Mouse (Mus musculus) spleen, postnatal 10 days (tissue): ENCODE measurements at regions not wholly inside any gene's neighbourhood (a gene's known extent, or its start where the extent isn't known, plus 50 kb on each side); places are given as distances from the start of the nearest gene placed in this dataset.
A peak's percentile ranks its signal among the peaks of the same experiment; 100 is the strongest.

ENCODE experiments used
- DNase-seq, 2 experiments: peaks; one replicate each; pipeline ENCODE4 v3.0.0; 2021 to 2022; ENCODE audit warnings: low spot score in 2 of 2

DNA sequence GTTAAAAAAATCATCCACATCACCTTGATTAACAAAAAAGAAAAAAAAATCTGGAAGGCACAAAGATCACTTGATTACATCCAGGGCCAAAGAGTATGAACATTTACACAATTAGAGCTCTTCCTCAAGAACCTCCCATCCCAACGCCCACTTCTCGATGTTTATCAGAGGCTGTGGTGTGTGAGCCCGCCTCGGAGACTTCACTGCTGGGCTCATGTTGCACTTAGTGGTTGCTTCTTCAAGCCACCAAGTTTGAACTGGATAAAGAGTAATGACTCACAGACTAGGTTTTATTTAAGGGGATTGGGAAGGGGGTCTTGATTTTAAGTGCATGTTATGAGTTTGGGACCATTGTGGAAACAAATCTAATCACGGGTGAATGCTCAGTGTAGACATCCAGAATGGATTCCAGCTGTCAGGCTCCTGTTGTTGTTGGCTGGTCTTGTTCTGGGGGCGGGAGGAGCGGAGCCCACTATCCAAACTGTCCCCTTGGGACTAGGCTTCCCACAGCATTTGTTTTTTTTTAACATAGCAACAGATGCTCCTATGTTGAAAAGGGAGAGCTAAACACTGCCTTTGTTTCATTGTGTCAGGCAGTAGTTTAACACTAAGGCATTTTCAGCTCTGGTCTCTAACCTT, 98.6 kb upstream of the Nfe2l3 start:
- no peak for DNase-seq

DNA sequence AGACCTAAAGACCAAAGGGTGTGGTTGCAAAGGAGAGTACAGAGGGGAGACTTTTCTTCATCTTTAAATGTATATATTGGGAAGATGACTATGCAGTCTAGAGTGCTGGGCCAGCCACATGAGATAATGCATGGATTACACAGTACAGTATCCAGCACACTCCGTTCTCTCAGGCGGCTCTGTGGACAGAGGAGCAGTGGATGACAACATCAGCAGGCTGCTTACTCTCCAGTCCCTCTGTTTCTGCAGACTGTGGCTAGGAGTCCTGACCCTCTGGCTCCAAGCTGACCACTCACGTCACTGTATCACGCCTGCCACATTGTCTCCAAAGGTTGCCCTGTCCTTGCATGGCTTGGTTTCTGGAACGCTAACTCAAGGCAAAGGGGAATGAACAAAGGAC, 97.2 kb upstream of the Nfe2l3 start:
- DNase-seq = no peak

DNA sequence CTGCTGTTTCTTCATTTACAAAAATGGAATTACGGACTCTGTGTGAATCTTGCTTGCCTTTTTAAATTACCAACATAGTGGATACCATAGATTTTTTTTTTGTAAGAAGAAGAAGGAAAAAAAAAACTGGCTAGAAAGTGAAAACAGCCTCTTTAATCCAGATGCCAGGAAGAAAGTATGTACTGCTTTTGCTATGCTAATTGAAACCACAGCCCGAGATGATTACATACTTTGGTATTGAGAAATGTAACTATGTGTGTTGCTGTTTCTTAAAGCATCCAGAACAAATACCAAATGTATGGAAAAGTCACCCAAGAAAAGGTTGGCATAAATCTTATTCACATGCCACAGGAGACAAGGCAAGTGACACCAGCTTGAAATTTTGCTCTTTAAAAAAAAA, 93.2 kb upstream of the Nfe2l3 start:
- DNase-seq = no peak

DNA sequence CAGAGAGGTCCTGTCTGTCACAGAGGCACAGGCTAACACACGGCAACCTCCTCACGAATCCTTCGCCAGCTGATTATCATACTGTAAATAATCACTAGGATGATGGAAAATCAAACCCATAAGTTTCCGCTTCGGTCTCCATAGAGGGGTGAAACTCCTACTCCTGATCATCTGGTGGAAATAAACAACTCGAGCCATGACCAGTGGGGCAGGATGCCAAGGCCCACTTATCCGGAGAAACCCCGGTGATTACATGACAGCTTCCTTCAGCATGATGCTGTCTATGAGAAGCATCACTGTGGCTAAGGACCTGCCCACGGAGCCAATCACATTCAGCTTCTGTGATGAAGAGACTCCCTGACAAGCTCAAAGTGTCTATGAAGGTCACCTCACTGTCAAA, 84.7 kb upstream of the Nfe2l3 start:
- DNase-seq = no peak

DNA sequence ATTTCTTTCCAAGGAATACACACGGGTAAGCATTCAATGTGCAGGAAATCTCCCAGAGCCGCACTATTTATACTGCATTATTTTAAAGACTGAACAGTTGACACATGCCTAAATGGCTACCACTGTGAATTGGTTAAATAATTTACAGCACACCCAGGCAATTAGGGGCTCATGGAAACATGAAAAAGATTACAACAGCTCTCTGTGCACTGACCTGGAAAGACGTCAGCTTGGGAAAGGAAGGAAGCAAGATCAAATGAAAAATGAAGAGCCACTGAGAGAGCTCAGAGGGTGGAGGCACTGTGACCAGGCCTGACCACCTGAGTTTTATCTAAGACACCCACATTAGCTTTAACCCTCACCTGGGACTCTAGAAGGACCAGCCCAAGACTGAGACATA, 82.7 kb upstream of the Nfe2l3 start:
- DNase-seq = no peak

DNA sequence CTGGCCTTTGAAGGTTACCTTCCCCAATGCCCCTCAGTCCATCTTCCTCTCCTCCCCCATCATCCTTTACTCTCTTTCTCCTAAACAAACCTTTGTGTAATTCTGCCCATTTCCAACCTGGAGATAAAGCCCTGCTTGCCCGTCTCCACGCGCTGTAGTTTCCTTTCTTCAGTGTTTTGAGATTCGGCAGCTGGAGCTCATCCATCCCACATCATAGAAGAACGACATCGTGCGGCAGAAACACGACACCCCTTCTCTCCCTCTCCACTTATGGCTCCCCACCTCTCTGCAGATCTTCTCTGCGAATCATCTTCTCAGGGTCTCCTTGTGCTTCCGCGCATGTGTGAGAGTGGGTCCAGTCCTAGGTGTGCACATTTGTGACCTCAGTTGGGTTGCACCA, 77.4 kb upstream of the Nfe2l3 start:
- no peak for DNase-seq

DNA sequence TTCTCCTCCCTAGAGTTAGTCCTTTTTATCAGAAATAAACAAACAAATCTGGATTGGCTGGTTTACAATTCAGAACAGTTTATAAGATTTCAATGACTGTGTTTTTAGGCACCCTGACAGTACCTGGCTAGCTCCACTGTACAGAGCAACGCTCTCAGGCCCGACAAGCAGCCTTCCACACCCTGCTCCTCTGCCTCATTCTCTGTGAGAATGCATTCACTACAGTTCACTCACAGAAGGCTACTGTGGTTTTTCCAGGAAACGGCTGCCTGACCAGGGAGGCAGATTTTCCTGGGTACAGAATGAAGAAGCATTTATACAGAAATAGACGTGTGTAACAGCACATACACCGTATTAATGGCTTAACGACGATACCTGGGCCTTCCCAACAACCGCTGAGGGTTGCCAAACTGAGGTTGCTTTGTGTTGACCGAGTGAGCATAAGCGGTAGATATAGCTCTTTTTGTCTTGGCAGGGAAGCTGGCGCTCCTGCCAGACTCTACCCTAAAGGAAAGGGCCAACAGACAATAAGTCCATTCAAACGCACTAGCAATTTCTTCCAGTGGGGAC, 70.8 kb upstream of the Nfe2l3 start:
- DNase-seq = no peak

DNA sequence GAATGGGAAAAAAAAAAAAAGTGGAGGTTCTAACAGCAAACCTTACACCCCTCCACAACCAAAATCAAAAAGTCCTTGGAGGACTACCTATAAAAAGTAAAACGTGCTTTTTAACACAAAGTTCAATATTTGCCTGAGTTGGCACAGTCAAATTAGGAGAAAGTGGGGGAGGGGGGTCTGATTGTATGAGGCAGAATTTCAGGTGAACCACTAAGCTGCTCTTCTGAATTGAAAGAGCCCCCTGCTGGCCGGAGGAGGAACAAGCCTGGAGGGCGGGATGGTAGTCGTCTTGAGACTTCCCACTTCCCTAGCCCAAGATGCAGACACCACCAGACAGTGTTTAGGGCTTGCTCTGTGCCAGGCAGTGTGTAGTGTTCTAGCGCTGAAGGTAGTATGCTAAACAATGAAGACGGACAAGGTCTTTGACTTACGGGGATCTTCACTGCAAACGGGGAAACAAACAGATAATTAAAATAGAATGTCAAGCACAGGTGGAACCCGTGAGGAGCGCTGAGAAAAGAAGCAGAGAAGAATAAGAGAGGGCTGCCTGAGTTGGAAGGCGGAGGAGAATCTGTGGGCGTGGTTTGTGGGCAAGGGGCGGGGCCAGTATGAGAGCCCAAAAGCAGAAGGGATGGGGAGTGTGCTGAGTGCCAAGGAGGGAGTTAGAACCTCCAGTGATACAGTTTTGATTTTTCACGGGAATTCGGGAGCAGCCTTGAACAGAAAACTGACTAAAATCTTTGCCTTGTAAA, 69.8 kb upstream of the Nfe2l3 start:
- peak; percentile 53 to 83 for DNase-seq

DNA sequence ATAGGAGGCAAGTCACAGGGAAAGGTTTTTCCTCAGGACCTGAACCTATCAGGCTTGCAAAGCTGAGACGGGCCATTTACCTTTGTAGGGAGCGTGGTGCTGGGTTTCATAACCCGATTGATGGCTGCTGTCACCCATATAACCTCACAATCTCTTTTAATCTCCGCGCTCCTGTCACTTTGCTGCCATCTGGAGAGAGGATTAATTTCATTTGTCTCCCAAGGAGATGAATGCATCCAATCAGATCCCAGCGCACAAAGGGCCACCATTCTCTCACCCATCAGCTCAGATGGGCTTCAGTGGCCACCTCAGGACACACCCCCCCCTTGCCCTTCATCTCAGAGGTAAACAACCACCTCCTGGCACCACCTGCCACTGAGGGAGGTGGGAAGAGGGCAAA, 67.7 kb upstream of the Nfe2l3 start:
- DNase-seq = no peak

DNA sequence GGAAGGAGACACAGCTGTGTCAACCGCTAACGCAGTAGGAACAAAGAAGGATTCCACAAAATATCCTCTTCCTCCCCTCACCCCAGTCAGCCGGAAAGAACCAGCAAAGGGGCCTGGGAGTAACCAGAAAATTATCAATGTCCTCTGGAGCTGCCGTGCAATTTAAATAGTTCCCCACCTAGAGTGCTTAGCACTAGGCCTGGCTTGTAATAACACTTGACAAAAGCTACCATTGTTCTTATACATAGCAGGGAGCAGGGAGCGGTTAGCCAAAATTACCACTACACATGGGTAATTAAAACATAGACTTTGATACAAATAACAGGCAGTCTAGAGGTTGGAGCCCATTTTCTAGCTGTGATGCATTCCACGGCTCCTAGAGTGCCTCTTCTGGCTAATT, 62.7 kb upstream of the Nfe2l3 start:
- no peak for DNase-seq

DNA sequence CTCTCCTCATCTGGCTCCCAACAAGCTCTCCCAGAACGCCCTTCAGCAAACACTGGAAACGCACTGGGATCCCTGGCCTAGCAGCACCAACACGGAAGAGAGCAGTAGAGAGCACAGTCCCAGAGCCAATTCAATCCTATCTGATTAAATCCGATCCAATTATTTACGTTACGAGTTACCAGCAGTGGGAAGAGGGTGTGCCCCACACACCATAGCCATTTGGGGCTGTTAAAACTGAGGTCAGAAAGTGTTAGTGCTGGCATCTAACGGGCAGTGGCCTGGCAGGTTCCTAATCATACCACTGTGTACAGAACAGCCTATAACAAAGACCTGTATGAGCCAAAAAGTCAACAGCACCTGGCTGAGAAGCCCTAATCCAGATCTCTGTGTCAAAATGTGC, 60.1 kb upstream of the Nfe2l3 start:
- DNase-seq = no peak

DNA sequence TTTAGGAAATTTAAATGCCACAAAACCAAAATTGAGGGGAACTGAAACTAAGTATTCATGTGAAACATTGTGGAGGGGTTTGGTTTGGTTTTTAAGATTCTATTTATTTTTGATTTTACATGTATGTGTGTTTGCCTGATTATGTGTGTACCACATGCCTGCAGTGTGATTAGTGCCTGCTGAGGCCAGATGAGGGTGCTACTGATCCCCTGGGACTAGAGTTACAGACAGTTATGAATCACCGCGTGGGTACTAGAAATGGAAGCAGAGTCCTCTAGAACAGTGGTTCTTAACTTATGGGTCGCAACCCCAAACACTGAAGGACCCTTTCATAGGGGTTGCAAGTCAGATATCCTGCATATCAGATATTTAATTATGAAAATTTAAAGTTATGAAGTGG, 54.0 kb upstream of the Nfe2l3 start:
- DNase-seq = peak in 1 of 2 experiments; percentile 20

DNA sequence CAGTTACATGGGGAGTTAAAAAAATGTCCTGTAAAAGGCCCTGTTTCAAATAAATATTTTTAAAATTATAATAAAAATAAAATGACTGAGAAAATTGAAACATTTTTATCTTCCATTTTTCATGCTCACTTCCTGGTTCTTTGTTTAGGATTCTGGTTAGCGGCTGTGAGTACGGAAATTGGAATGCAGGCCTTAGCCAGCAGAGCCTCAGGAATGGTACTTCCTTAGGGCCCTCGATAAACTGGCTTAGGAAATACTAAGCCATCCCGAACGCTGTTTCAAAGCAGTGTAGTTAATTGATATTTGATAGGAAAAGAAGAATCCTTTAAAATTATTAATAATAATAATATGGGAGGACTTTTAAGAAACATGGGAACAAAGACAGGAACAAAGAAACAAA, 53.4 kb upstream of the Nfe2l3 start:
- DNase-seq = no peak

DNA sequence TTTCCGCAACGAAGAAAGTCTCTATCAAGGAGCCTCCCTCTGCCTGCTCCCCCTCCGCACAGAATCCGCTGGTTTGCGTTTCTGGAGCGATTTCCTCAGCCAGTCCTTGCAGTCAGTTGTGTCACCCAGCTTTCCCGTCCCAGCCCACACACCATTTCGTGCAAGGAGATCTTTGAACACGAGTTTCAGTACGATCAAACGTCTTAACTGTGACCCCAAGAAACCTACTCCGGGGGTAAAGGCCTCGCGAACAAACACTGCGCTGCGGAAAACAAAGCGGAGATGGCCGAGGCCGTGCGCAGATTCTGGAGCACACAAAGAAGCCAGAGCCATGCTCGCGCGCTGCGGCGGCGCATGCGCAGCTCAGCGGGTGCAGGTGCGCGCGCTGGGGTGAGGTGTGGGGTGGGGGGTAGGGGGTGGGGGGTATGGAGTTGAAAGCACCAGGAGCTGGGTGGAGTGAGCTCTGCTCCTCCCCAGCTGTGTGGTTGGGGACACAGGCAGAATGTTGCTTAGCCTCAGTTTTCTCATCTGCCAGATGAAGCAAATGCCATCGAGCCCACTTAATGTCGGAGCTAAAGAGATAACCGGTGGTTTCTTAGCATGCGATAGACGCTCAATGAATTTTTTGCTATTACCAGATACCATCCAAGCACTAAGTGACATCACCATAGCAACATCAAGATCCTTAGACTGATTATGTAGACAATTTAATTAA, 52.8 kb upstream of the Nfe2l3 start:
- DNase-seq = peak in 1 of 2 experiments; percentile 26

DNA sequence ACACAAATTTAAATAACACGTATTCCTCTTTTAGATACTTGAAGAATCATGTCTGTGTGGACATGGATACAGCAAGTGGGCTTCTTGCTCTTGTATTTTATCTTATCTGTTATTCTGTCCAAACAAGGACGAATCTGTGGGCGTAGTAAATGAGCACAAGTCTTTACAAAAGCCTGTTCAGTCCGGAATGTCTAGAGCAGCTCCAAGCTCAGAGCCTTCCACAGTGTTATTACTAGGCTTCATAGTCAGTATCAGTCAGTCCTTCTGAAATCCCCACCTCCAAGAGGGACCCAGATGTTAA, 52.2 kb upstream of the Nfe2l3 start:
- DNase-seq = no peak

DNA sequence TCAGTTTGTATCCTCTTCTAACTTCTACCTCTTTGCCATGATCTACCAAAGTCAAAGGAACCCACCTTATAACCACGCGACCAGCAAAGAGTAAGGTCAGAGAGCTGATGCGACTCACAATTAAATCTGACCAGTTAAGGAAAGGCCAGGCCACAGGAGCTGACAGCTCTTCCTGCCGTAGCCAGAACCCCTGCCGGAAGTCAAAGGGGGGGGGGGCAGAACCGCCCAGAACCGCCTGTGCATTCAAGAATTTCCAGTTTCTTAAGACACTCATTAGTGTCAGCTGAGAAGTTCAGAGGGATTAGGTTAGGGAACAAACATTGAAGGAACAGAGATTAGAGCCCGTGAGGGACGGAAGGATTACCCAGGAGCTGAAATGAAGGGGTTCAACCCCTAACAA, 51.0 kb upstream of the Nfe2l3 start:
- no peak for DNase-seq
